Mouse (Mus musculus) cerebellum, postnatal 36 days (tissue): Measurements from ENCODE around the gene Setd5.

ENCODE experiments used
- DNase-seq, 2 experiments: peaks; one replicate each; pipeline ENCODE4 v3.0.0; 2021 to 2022; ENCODE audit warnings: mixed read lengths in 2 of 2

Setd5 gene

DNA sequence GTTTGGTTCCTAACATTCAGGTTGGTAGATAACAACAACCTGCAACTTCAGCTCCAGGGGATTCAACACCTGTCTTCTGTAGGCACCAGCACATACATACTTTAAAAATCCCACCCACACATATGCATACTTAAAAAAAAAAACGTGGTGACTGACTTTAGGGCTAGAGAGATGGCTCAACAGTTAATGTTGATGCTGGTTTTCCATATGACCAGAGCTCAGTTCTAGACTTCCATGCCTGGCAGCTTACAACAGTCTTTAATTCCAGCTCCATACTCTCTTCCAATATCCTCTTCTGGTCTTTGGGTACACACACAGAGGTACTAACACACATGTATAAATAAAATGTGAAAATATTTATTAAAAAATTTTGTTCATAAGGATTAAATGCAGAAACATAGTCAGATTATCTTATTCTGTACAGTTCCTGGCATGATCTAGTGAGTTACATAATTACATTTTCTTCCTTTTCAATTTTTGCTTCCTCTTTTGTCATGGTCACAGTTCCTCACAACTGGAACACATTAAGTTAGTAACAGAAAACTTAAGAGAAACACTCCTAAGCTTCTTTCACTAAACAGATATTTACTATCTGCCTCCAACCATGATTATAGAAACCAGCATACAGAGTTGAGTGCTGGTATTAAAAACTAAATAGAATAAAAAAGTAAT, 16.1 kb upstream of the Setd5 start:
- no peak for DNase-seq

GRCm38 (mm10) chr6:113062253-113062652, 14.9 kb upstream of the Setd5 start:
- no peak for DNase-seq

- DNase-seq = no peak
Measured at GRCm38 (mm10) chr6:113063363-113063762, 13.8 kb upstream of the Setd5 start.

DNA sequence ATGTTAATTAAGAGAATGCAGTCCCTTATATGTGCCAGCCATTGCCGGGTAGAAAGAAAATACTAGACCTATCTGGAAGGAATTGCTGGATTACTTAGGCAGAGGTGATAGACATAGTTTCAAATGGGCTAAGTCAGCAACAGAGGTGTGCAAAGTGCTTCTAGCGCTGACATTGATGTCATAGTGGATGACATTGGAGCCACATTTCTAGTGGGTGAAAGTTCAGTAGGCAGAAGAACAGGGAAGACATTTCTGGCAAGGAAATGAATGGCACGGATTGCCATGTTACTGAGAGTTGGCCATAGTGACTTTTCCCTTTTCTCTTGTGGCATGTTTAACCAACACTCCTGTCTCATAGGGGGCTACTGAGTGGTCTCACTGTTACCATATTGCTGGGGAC, 12.0 kb upstream of the Setd5 start:
- no peak for DNase-seq

GRCm38 (mm10) chr6:113069154-113069553, 8.0 kb upstream of the Setd5 start:
- no peak for DNase-seq

DNA sequence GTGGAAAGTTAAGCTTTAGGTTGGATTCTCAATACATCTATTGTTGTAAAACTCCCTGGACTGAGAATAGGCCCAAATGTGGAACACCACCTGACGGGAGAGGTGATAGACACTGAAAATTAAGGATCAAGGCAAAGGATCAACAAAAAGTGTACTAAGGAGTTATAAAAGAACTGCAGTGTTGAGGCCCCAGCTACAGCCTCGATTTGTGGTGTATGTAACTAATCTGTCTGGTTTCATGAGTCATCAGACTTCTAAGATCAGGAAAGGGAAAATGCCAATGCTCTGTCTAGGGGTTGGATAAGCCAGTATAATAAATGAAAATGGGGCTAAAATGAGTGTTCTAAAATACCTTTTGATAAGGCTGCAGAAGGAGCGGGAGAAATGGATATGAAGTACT, 1.9 kb upstream of the Setd5 start:
- DNase-seq = no peak

GRCm38 (mm10) chr6:113076012-113076685, 1.0 kb upstream of the Setd5 start:
- DNase-seq = peak; percentile 90 to 95

DNA sequence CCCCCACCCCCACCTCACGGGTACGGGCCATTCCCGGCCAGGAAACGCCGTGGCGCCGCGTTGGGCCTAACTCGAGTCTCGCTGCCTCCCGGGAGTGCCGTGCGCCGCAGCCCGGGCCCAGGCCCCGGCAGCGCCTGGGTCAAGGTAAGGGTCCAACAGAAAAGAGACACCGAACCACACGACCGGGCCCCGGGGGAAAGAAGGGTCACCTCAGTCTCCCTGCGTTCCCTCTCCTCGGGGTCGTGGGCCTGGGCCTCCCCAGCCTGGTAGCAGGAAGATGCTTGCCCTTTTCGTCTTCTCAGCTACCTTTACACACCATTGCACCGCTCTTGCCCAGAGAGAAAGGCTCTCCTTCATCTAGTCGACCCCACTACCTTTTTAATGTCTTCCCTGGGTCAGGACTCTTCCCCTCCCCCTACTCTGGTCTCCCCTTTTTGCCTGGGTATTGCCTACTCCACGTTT, 435 bp downstream of the Setd5 start:
- no peak for DNase-seq

GRCm38 (mm10) chr6:113078031-113078721, 1.0 kb downstream of the Setd5 start:
- peak; percentile 26 to 44 for DNase-seq

GRCm38 (mm10) chr6:113079492-113079891, 2.3 kb downstream of the Setd5 start:
- peak in 1 of 2 experiments; percentile 16 for DNase-seq

DNA sequence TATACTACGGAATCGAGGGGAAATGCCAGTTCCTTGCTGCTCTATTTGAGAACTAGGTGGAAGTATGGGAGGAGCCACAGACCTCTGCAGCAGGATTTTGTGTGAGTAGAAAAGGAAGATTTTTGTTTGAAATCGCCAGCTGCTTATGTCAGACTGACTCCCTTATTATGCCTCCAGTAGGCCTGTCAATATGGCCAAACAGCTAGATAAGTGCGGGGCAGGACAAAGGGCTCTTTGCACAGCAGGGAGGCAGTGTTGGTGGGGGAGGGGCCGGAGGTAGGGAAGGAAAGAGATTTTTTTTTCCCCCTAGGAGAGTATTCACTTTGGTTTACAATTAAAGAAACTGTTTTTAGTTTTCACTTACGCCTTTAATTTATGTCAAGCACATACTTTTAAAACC, 5.1 kb downstream of the Setd5 start:
- DNase-seq = no peak

DNA sequence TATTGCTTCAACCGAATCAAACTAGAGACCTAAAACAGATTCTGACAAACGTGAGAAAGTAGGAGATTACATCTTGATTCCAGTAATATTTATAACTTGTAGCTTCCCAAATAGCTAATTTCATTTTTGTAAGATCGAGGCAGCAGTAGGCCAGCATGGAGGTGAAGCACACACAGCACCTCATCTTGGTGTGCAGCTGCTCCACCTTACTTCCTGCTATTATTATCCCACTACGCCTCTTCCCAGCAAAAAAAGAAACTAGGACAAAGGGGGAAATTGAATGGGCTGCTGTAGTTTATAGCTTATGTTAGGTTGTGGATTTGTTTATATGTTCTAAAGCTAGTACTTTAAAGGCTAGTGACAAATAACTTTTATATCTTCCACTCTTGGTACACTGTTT, 7.4 kb downstream of the Setd5 start:
- no peak for DNase-seq

- peak; percentile 20 to 45 for DNase-seq
Measured at GRCm38 (mm10) chr6:113093206-113093605, 16.0 kb downstream of the Setd5 start.

- no peak for DNase-seq
Measured at GRCm38 (mm10) chr6:113095547-113095946, 18.4 kb downstream of the Setd5 start.

DNA sequence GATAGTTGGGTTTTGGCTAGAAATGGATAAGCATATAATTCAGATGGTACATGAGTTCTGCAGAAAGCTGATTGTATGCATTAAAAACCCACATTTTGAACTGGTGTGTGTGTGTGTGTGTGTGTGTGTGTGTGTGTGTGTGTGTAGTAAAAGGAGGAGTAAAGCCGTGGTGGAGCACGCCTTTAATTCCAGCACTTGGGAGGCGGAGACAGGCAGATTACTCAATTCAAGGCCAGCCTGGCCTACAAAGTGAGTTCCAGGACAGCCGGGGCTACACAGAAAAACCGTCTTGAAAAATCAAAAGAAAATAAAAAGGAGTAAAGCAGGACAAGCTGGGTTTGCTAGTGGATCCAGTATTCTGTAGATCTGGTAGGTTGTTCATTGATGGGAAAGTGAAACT, 20.5 kb downstream of the Setd5 start:
- no peak for DNase-seq

DNA sequence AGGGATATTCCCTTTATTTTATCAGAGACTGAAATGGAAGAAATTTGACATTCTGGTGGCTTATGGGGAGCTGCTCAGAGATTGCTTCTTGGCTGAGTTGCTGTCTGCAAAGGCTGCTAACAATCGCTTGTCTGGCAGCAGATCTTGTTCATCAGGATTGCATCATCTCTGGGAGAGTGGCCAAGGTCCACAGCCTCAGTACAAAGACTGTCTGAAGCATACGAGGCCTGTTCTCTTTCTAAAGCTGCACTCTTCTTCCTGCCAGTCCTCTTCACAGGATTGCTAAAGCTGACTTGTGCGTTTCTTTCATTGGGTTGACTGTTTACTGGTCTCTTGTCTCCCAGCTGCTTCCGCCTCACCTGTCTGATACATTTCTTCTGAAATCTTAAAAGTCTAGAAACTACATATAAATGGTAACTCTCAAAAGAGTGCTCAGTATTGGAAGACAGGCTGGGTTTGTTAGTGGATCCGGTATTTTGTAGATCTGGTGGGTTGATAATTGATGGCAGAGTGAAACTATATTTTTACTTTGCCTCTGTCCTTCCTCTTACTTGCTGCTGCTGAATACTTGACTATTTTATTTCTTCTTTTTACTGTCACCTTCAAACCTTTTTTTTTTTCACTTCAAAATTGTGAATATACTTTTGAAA, 22.6 kb downstream of the Setd5 start:
- peak; percentile 92 to 97 for DNase-seq

GRCm38 (mm10) chr6:113102541-113102940, 25.4 kb downstream of the Setd5 start:
- DNase-seq = no peak

DNA sequence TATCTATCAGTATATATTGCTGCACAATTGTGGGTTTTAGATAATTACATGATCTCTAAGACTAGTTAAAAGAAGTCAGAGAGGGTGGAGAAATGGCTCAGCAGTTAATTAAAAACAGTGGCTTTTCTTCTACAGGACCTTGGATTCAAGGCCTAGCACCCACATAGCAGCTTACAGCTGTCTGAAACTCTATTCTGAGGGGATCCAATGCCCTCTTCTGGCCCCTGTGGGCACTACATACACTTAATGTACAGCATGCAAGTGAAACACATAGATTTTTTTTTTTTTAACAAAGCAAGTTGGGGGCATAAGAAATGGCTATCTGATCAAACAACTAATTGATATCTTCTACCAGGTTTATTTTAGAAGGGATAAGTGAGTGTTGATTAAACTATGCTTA, 26.6 kb downstream of the Setd5 start:
- peak; percentile 55 to 58 for DNase-seq

DNA sequence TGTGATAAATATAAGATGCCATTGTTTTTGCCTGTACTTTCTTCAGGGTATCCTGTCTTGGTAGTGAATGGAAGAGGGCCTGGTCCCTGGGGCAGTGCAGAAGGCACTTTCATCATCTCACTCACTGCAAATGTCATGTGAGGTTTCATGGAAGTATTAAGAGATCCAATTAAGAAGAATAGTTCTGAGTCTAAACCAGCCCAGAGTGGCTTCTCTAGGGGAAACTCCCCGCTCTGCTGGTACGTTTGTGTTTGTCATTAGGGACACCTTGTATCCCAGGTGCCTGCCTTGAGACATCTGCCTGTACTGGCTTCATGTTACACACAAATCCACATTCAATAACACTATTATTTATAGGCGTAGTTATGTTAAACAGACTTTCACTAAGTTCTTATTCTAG, 32.2 kb downstream of the Setd5 start:
- no peak for DNase-seq

- no peak for DNase-seq
Measured at GRCm38 (mm10) chr6:113109956-113110355, 32.8 kb downstream of the Setd5 start.

- no peak for DNase-seq
Measured at GRCm38 (mm10) chr6:113120806-113121205, 43.6 kb downstream of the Setd5 start.

- no peak for DNase-seq
Measured at GRCm38 (mm10) chr6:113133360-113133759, 56.2 kb downstream of the Setd5 start.

- no peak for DNase-seq
Measured at GRCm38 (mm10) chr6:113141389-113142094, 64.4 kb downstream of the Setd5 start.
